Mouse (Mus musculus): ENCODE measurements at regions not wholly inside any gene's neighbourhood (a gene's known extent, or its start where the extent isn't known, plus 50 kb on each side); places are given as distances from the start of the nearest gene placed in this dataset.
A peak's percentile ranks its signal among the peaks of the same experiment; 100 is the strongest.

DNA sequence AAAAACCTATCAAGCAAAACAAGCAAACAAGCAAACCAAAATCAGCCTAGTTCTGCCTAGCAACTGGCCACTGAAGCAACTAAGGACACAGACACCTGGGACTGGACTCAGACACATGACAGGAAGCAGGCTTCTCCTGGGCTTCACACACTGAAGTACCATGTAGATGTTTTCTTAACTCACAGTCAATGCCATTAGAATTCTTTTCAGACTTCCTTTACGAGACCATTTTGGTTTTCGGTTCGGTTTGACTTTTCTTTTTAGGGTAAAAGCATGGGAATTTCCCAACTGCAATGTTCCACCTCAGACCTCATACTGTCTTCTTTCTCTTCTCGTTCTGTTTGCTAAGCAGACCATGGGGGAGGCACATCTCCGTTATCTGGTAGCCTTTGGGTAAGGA is 114.7 kb upstream of the Tbl1xr1 start:
- Histone ChIP-seq H3K9ac (replicated peaks; ENCODE audit: low read depth) (no peak overlapping the region), H3K9me3 (ENCODE audit: low read length) (no peaks in the 10 kb centered on the region), H3K4me2 (replicated peaks; ENCODE audit: low read depth, low read length) (no peak overlapping the region), H3K4me3 (ENCODE audit: low read depth, low read length) (no peak overlapping the region), H3K27me3 (replicated peaks; ENCODE audit: insufficient read depth, low read length) (no peaks in the 10 kb centered on the region), H3K4me1 (ENCODE audit: insufficient read depth, low read depth, low read length) (peaks cover 16% of the 10 kb centered on the region), H3K36me3 (ENCODE audit: insufficient read depth, low read length) (no peaks in the 10 kb centered on the region), H3K27ac (ENCODE audit: low read length) (peak overlapping the region; percentile 54)
- WGBS, result 74% methylated on average over 5 of the region's 5 CpGs
- ATAC-seq (no peak), DNase-seq (ENCODE audit: low spot score) (no peak)
- TF ChIP-seq CTCF (IDR thresholded peaks at IDR 0.05) (no peak), EP300 (IDR thresholded peaks at IDR 0.05) (no peak)

GRCm38 (mm10) chr3:21962360-21962782 is 114.1 kb upstream of the Tbl1xr1 start:
- H3K27me3 ChIP-seq (replicated peaks; ENCODE audit: insufficient read depth, low read length), result no peaks in the 10 kb centered on the region
- TF ChIP-seq EP300 (IDR thresholded peaks at IDR 0.05), result peak; percentile 80
- TF ChIP-seq CTCF (IDR thresholded peaks at IDR 0.05), result no peak
- no peaks in the 10 kb centered on the region for H3K9me3 ChIP-seq (ENCODE audit: low read length)
- H3K27ac ChIP-seq (ENCODE audit: low read length), result peak overlapping the region; percentile 54
- H3K36me3 ChIP-seq (ENCODE audit: insufficient read depth, low read length), result no peaks in the 10 kb centered on the region
- peak; percentile 64 for ATAC-seq
- DNase-seq (ENCODE audit: low spot score), result peak; percentile 68
- peaks cover 16% of the 10 kb centered on the region for H3K4me1 ChIP-seq (ENCODE audit: insufficient read depth, low read depth, low read length)
- 7% methylated on average over 7 of the region's 7 CpGs for WGBS
- no peak overlapping the region for H3K4me2 ChIP-seq (replicated peaks; ENCODE audit: low read depth, low read length)
- H3K4me3 ChIP-seq (ENCODE audit: low read depth, low read length), result no peak overlapping the region
- no peak overlapping the region for H3K9ac ChIP-seq (replicated peaks; ENCODE audit: low read depth)

- H3K4me3 ChIP-seq (ENCODE audit: low read depth, low read length), result no peak overlapping the region
- DNase-seq (ENCODE audit: low spot score), result peak; percentile 68
- no peak overlapping the region for H3K9ac ChIP-seq (replicated peaks; ENCODE audit: low read depth)
- no peaks in the 10 kb centered on the region for H3K9me3 ChIP-seq (ENCODE audit: low read length)
- no peaks in the 10 kb centered on the region for H3K36me3 ChIP-seq (ENCODE audit: insufficient read depth, low read length)
- no peaks in the 10 kb centered on the region for H3K27me3 ChIP-seq (replicated peaks; ENCODE audit: insufficient read depth, low read length)
- H3K27ac ChIP-seq (ENCODE audit: low read length), result peak overlapping the region; percentile 16; the same call in 1 of the 2 replicates
- peak; percentile 58 for ATAC-seq
- TF ChIP-seq EP300 (IDR thresholded peaks at IDR 0.05) (peak; percentile 65), CTCF (IDR thresholded peaks at IDR 0.05) (no peak)
- H3K4me1 ChIP-seq (ENCODE audit: insufficient read depth, low read depth, low read length), result peaks cover 16% of the 10 kb centered on the region
- H3K4me2 ChIP-seq (replicated peaks; ENCODE audit: low read depth, low read length), result no peak overlapping the region
- WGBS, result 19% methylated on average over 7 of the region's 7 CpGs
Measured at GRCm38 (mm10) chr3:21962921-21963732, 113.3 kb upstream of the Tbl1xr1 start.

- DNase-seq (ENCODE audit: low spot score) (peak; percentile 4), ATAC-seq (no peak)
- Histone ChIP-seq H3K4me3 (ENCODE audit: low read depth, low read length) (no peak overlapping the region), H3K9ac (replicated peaks; ENCODE audit: low read depth) (no peak overlapping the region), H3K36me3 (ENCODE audit: insufficient read depth, low read length) (no peaks in the 10 kb centered on the region), H3K27me3 (replicated peaks; ENCODE audit: insufficient read depth, low read length) (no peaks in the 10 kb centered on the region), H3K4me1 (ENCODE audit: insufficient read depth, low read depth, low read length) (peaks cover 14% of the 10 kb centered on the region), H3K27ac (ENCODE audit: low read length) (0 out of 2 replicates have a peak overlapping the region, but pooled peaks have one; percentile 16), H3K4me2 (replicated peaks; ENCODE audit: low read depth, low read length) (no peak overlapping the region), H3K9me3 (ENCODE audit: low read length) (no peaks in the 10 kb centered on the region)
- TF ChIP-seq CTCF (IDR thresholded peaks at IDR 0.05) (no peak), EP300 (IDR thresholded peaks at IDR 0.05) (no peak)
- 86% methylated on average over 1 of the region's 1 CpGs for WGBS
Measured at GRCm38 (mm10) chr3:21963733-21964351, 112.6 kb upstream of the Tbl1xr1 start.

DNA sequence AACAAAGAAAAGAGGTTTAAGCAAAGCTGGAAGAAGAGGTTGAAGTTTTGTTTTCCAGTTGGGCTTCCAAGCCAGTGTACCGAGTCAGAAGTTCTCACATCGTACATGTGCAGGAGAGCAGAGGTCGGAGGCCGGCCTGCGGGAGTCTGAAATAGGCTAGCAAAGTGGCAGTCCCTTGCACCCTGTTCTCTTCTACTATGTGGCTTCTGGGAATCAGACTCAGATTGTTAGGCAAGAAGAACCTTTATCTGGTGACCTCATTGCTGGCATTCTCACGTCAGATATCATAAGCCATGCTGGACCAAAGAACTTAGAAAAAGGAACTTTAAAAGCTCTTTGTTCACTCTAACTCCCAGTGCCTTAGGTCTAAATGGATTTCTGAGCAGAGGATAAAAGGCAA is 112.0 kb upstream of the Tbl1xr1 start:
- DNase-seq (ENCODE audit: low spot score) (peak; percentile 4), ATAC-seq (no peak)
- H3K9me3 ChIP-seq (ENCODE audit: low read length), result no peaks in the 10 kb centered on the region
- peaks cover 14% of the 10 kb centered on the region for H3K4me1 ChIP-seq (ENCODE audit: insufficient read depth, low read depth, low read length)
- no peak overlapping the region for H3K4me2 ChIP-seq (replicated peaks; ENCODE audit: low read depth, low read length)
- 87% methylated on average over 6 of the region's 6 CpGs for WGBS
- H3K4me3 ChIP-seq (ENCODE audit: low read depth, low read length), result no peak overlapping the region
- no peak overlapping the region for H3K27ac ChIP-seq (ENCODE audit: low read length)
- no peaks in the 10 kb centered on the region for H3K36me3 ChIP-seq (ENCODE audit: insufficient read depth, low read length)
- TF ChIP-seq EP300 (IDR thresholded peaks at IDR 0.05), result no peak
- no peak for TF ChIP-seq CTCF (IDR thresholded peaks at IDR 0.05)
- H3K27me3 ChIP-seq (replicated peaks; ENCODE audit: insufficient read depth, low read length), result no peaks in the 10 kb centered on the region
- no peak overlapping the region for H3K9ac ChIP-seq (replicated peaks; ENCODE audit: low read depth)

DNA sequence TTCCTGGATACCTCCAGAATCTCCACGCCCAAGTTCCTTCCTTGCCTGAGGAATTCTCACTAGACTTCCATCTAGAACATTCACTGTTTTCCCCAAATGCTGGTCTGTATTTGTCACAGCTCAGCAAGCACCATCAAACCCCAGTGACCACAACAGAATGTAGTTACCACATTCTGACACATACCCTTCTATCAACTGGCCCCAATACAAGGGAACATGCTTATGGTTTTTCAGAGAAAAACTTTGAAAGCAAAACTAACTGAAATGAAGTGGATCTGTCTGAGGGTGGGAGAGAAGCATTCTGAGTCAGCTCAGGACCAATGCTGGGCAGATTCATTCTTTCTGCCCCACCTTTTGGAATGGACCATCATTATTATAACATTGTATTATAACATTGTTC is 110.9 kb upstream of the Tbl1xr1 start:
- no peak overlapping the region for H3K9ac ChIP-seq (replicated peaks; ENCODE audit: low read depth)
- H3K27me3 ChIP-seq (replicated peaks; ENCODE audit: insufficient read depth, low read length), result no peaks in the 10 kb centered on the region
- no peak overlapping the region for H3K27ac ChIP-seq (ENCODE audit: low read length)
- H3K4me3 ChIP-seq (ENCODE audit: low read depth, low read length), result no peak overlapping the region
- no peaks in the 10 kb centered on the region for H3K9me3 ChIP-seq (ENCODE audit: low read length)
- ATAC-seq (no peak), DNase-seq (ENCODE audit: low spot score) (peak; percentile 4)
- WGBS, result 81% methylated on average over 1 of the region's 1 CpGs
- H3K4me1 ChIP-seq (ENCODE audit: insufficient read depth, low read depth, low read length), result peaks cover 14% of the 10 kb centered on the region
- no peak for TF ChIP-seq EP300 (IDR thresholded peaks at IDR 0.05)
- TF ChIP-seq CTCF (IDR thresholded peaks at IDR 0.05), result no peak
- no peak overlapping the region for H3K4me2 ChIP-seq (replicated peaks; ENCODE audit: low read depth, low read length)
- H3K36me3 ChIP-seq (ENCODE audit: insufficient read depth, low read length), result no peaks in the 10 kb centered on the region
